Mouse (Mus musculus) heart, postnatal 0 days (tissue): ENCODE data around the gene Stk39. TPM values are rescaled to one million over a fixed set of nuclear protein-coding genes. Genes with fewer than 3 reads are reported as not detected.

ENCODE experiments used
- ATAC-seq: fragments of 200-750 bp; cut with Nextera tagmentation; 2 replicates; pipeline ENCODE4 v1.8.0; 2017; ENCODE audit warnings: low read depth, moderate number of reproducible peaks, moderate library complexity; ENCODE audit not compliant: insufficient read depth
- DNase-seq: peaks from one replicate; pipeline ENCODE4 v3.0.0-alpha.2; 2016; ENCODE audit warnings: low spot score
- H3K27ac ChIP-seq: fragments of 300-500 bp; sonication (generic); 2 replicates; pipeline ENCODE4 v1.5.1; 2014; ENCODE audit warnings: low read depth, mild to moderate bottlenecking
- H3K27me3 ChIP-seq: fragments of 300-500 bp; sonication (generic); 2 replicates; pipeline ENCODE4 v1.6.1; 2014; ENCODE audit warnings: low read length, mixed read lengths; ENCODE audit not compliant: control insufficient read depth, insufficient read depth
- H3K36me3 ChIP-seq: fragments of 300-500 bp; sonication (generic); replicated peaks from 2 replicates; pipeline ENCODE4 v1.6.1; 2014; ENCODE audit warnings: low read length, mixed read lengths; ENCODE audit not compliant: control insufficient read depth, insufficient read depth
- H3K4me1 ChIP-seq: fragments of 300-500 bp; sonication (generic); 2 replicates; pipeline ENCODE4 v1.6.1; 2014; ENCODE audit warnings: antibody characterized with exemption; ENCODE audit not compliant: control insufficient read depth, insufficient read depth
- H3K4me2 ChIP-seq: fragments of 300-500 bp; sonication (generic); 2 replicates; pipeline ENCODE4 v1.6.1; 2014; ENCODE audit warnings: low read depth, mild to moderate bottlenecking, low read length, moderate library complexity
- H3K4me3 ChIP-seq: fragments of 300-500 bp; sonication (generic); 2 replicates; pipeline ENCODE4 v1.5.1; 2014; ENCODE audit warnings: low read depth, low read length
- H3K9ac ChIP-seq: fragments of 300-500 bp; sonication (generic); replicated peaks from 2 replicates; pipeline ENCODE4 v1.6.1; 2014; ENCODE audit warnings: low read depth, low read length, mixed read lengths
- H3K9me3 ChIP-seq: fragments of 300-500 bp; sonication (generic); replicated peaks from 2 replicates; pipeline ENCODE4 v1.6.1; 2016; ENCODE audit warnings: low read length; ENCODE audit not compliant: control insufficient read depth
- CTCF ChIP-seq: IDR thresholded peaks from 2 replicates; pipeline ENCODE4 v1.5.1; 2016; ENCODE audit warnings: antibody characterized with exemption, control low read depth, low read depth
- EP300 ChIP-seq: IDR thresholded peaks from 2 replicates; pipeline ENCODE4 v1.6.1; 2016; ENCODE audit warnings: antibody characterized with exemption, low read depth
- WGBS: fragments of 180-500 bp; shearing (Covaris S2); extraction: QIAGEN DNeasy Blood & Tissue Kit; methylation state at CpG from one replicate; pipeline ENCODE4 v1.1.7; 2014; 5-methylcytosine and 5-hydroxymethylcytosine counted together
- polyA plus RNA-seq: library from polyadenylated mRNA; unstranded; fragments of >200 nt; fragmentation: Nextera tagmentation; extraction: Ambion mirVana; gene quantifications from 2 replicates; pipeline ENCODE4 v1.2.1, GENCODE M21; 2015
- total RNA-seq: library from RNA; depleted of rRNA; stranded (reverse); fragments of >200 nt; gene quantifications from 2 replicates; pipeline ENCODE4 v1.2.3, GENCODE M21; 2014; ENCODE audit warnings: low replicate concordance

Stk39 gene
- total and polyA plus RNA-seq, 2 experiments from 2014 or later = 81.8 to 93.2 TPM

GRCm38 (mm10) chr2:68222227-68222873 lies 249.7 kb downstream of the Stk39 start:
- ATAC-seq = peak; percentile 47; the same call in 1 of the 2 replicates
- no peak overlapping the region for H3K9ac ChIP-seq
- H3K4me2 ChIP-seq = no peak overlapping the region
- H3K27me3 ChIP-seq = no peaks in the 10 kb centered on the region
- DNase-seq = peak; percentile 39
- 35% methylated on average over 5 of the region's 5 CpGs for WGBS
- H3K9me3 ChIP-seq = no peaks in the 10 kb centered on the region
- no peak overlapping the region for H3K4me3 ChIP-seq
- peak overlapping the region; percentile 60 for H3K27ac ChIP-seq
- H3K4me1 ChIP-seq = peaks cover 30% of the 10 kb centered on the region
- peaks cover 26% of the 10 kb centered on the region for H3K36me3 ChIP-seq
- TF ChIP-seq CTCF = no peak
- no peak for TF ChIP-seq EP300

- TF ChIP-seq EP300 (no peak), CTCF (peak; percentile 20; the same call in 1 of the 2 replicates)
- DNase-seq (no peak), ATAC-seq (peak; percentile 45)
- Histone ChIP-seq H3K4me2 (no peak overlapping the region), H3K27ac (no peak overlapping the region), H3K9ac (no peak overlapping the region), H3K27me3 (no peaks in the 10 kb centered on the region), H3K4me3 (no peak overlapping the region), H3K36me3 (peaks cover 30% of the 10 kb centered on the region), H3K4me1 (peaks cover 30% of the 10 kb centered on the region), H3K9me3 (no peaks in the 10 kb centered on the region)
- 62% methylated on average over 4 of the region's 4 CpGs for WGBS
Observed at GRCm38 (mm10) chr2:68221226-68221625, 250.8 kb downstream of the Stk39 start.

GRCm38 (mm10) chr2:68219823-68220222 lies 252.2 kb downstream of the Stk39 start:
- Histone ChIP-seq H3K4me3 (no peak overlapping the region), H3K4me1 (peaks cover 27% of the 10 kb centered on the region), H3K4me2 (no peak overlapping the region), H3K9ac (no peak overlapping the region), H3K9me3 (no peaks in the 10 kb centered on the region), H3K27me3 (no peaks in the 10 kb centered on the region), H3K27ac (no peak overlapping the region), H3K36me3 (peaks cover 29% of the 10 kb centered on the region)
- DNase-seq (no peak), ATAC-seq (no peak)
- no peak for TF ChIP-seq EP300
- 76% methylated on average over 4 of the region's 4 CpGs for WGBS

- Histone ChIP-seq H3K36me3 (peaks cover 22% of the 10 kb centered on the region), H3K27me3 (no peaks in the 10 kb centered on the region), H3K4me2 (no peak overlapping the region), H3K4me1 (peaks cover 19% of the 10 kb centered on the region), H3K4me3 (no peak overlapping the region), H3K9ac (no peak overlapping the region), H3K9me3 (no peaks in the 10 kb centered on the region), H3K27ac (peak overlapping the region; percentile 47)
- TF ChIP-seq EP300 (peak; percentile 72; the same call in 1 of the 2 replicates), CTCF (no peak)
- peak; percentile 87 for DNase-seq
- 35% methylated on average over 11 of the region's 11 CpGs for whole genome bisulfite sequencing
- peak; percentile 90 for ATAC-seq
Observed at GRCm38 (mm10) chr2:68215176-68215575, 256.9 kb downstream of the Stk39 start.

- H3K4me3 ChIP-seq = no peak overlapping the region
- H3K9me3 ChIP-seq = no peaks in the 10 kb centered on the region
- peaks cover 19% of the 10 kb centered on the region for H3K4me1 ChIP-seq
- TF ChIP-seq CTCF (no peak), EP300 (no peak)
- H3K27ac ChIP-seq = peak overlapping the region; percentile 4; the same call in 1 of the 2 replicates
- no peak overlapping the region for H3K4me2 ChIP-seq
- no peak for ATAC-seq
- 62% methylated on average over 6 of the region's 6 CpGs for WGBS
- no peak for DNase-seq
- H3K36me3 ChIP-seq = peaks cover 22% of the 10 kb centered on the region
- H3K27me3 ChIP-seq = no peaks in the 10 kb centered on the region
- no peak overlapping the region for H3K9ac ChIP-seq
Observed at GRCm38 (mm10) chr2:68214400-68214799, 257.7 kb downstream of the Stk39 start.

DNA sequence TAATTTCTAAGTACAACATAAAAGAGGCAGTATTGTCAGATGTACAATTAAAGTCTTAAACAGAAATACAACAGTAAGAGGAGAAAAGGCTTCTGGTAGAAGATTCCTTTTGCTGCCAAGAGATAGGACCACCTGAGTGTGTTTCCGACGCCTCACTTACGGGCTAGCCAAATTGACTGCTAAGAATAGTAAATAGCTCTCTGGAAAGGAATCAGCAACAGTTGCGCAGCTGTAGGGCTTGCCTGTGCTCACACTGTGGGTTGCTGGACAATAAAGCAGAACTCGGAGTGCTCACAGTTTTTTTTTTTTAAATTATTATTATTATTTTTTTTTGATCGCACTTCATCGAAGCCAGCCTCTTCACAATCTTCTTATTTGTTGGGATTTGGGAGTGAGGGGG lies 260.6 kb downstream of the Stk39 start:
- H3K4me2 ChIP-seq = no peak overlapping the region
- H3K27me3 ChIP-seq = no peaks in the 10 kb centered on the region
- no peaks in the 10 kb centered on the region for H3K9me3 ChIP-seq
- TF ChIP-seq EP300 = no peak
- TF ChIP-seq CTCF = no peak
- H3K4me3 ChIP-seq = no peak overlapping the region
- peak overlapping the region; percentile 61 for H3K27ac ChIP-seq
- H3K9ac ChIP-seq = no peak overlapping the region; the same call in 1 of the 2 replicates
- 47% methylated on average over 7 of the region's 7 CpGs for WGBS
- DNase-seq = peak; percentile 68
- ATAC-seq = no peak; the same call in 1 of the 2 replicates
- peaks cover 23% of the 10 kb centered on the region for H3K4me1 ChIP-seq
- peaks cover 11% of the 10 kb centered on the region; the same call in 1 of the 2 replicates for H3K36me3 ChIP-seq
